Mouse (Mus musculus) adrenal gland, adult 2 months (tissue): Measurements from ENCODE around the gene Ccdc74a. TPM values are rescaled to one million over a fixed set of nuclear protein-coding genes. Genes with fewer than 3 reads are reported as not detected.
"Not testable (repeated sequence)": the region's sequence is repeated elsewhere in the genome, so short reads cannot be mapped to it uniquely, and the experiment has no call there.

Experiments used
- DNase-seq: peaks from one replicate; pipeline ENCODE4 v3.0.0; 2021
- long read RNA-seq: library from polyadenylated mRNA; stranded (forward); transcript quantifications from one replicate; pipeline ENCODE4 v2.0.0, GENCODE M21; 2021
- polyA plus RNA-seq: library from polyadenylated mRNA; depleted of rRNA; stranded (reverse); fragments of >200 nt; gene quantifications from 2 replicates; pipeline ENCODE4 v1.2.3, GENCODE M21; 2012; rRNA removed
- total RNA-seq, 2 experiments: library from RNA; stranded (reverse); gene quantifications; 2 replicates each; pipeline ENCODE4 v1.2.3; 2021

Ccdc74a gene
- total RNA-seq (1 to 10 TPM; 1.1 to 1.6 TPM), polyA plus RNA-seq (0.45 and 0.81 TPM in 2 replicates)
- long read RNA-seq, partial matches to known transcripts = 0 of 1 reads
- long read RNA-seq, other reads (novel, unspliced or antisense) = 0 of 1 reads

DNA sequence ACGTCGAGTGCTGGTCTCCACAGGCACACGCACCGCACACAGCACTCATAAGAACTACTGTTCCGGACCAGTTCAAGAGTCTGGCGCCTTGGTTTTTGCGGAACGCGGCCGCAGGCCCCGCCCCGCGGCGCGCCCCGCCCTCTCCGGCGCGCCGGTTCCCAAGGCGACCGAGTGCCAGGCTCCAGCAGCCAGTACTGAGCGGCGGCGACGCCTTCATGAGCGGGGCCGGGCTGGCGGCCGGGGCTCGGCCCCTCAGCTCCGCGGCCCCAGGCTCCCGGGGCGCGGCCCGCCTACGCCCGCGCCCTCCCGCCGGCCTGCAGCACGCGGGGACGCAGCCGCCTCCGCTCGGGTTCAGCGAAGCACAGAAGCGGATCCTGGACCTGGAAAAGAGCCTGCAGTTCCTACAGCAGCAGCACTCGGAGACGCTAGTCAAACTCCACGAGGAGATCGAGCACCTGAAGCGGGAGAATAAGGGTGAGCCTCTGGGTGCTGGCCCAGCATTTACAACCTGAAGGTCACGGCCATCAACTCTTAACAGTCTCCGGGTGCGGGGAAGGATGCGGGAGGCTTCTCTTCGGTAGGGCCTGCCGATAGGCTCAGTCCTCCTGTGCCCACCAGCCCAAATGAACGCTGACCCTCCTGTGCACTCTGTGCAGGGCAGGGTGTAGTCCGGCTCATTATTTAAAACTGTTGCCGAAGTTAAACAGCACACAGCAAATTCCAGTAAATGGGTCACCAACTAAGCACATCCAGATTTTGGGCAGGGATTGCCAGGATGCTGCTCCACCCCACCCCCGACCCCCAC is at the start of gene Ccdc74a:
Gene Ccdc74a (plus strand): TSS at position 161 of the 805 bp plus-strand sequence.
- DNase-seq = peak; percentile 93

DNA sequence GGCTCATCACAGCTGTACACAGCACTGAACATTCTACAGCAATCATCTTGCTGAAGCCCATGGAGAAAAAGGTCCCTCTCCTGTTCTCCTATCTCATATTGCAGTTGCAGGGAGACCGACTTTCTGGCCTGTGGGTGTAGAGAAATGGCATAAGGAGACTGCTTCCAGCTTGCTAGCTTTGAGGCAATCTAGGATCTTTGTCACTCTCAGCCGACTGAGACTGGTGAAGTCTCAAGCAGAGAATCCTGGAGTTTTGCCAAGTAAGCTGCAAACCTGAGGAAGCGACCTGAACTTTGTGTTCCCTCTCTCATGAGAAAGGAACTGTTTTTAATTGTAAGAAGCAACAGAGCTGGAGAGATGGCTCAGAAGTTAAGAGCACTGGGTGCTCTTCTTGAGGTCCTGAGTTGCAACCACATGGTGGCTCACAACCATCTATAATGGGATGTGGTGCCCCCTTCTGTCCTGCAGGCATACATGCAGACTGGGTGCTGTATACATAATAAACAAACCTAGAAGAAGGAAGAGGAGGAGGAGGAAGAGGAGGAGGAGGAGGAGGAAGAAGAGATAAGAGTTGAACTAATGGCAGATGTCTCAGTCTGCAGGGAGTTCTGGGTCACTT is 45.2 kb upstream of the Ccdc74a start:
- no peak for DNase-seq

DNA sequence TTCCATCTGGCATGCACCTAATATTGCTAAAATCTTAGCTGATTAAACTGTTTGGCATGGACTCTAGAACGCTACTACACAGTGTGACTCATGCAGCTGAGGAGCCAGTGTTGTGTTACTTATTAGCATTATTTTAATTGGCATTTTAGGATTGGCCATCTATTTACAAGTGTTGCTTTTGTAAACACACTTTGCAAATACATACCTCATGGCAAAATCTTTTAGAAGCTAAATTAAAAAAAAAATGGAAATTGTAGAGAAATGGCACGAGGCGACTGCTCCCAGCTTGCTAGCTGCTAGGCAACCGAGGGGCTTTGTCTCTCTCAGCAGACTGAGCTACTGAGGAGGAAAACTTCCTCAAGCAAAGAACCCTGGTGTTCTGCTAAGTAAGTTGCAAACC is 41.3 kb upstream of the Ccdc74a start:
- DNase-seq = no peak

DNA sequence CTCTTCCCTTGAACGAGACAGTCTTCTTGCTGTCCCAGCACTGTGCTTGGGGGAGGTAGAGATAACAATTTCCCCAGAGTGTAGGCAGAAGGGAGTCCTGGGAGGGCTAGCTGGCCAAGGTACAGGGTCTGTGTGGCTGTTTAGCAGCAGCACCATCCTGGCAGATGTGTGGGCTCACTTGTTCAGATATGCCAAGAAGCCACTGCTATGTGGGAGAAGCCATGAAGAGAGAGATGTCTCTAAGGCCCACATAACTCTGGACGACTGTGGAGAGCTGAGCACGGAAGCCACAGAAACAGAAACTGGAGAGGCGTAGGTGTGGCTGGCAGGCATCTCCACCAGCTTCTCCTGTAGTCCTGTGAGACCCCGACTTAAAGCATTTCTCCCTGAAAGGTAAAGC is 40.6 kb upstream of the Ccdc74a start:
- DNase-seq = no peak

DNA sequence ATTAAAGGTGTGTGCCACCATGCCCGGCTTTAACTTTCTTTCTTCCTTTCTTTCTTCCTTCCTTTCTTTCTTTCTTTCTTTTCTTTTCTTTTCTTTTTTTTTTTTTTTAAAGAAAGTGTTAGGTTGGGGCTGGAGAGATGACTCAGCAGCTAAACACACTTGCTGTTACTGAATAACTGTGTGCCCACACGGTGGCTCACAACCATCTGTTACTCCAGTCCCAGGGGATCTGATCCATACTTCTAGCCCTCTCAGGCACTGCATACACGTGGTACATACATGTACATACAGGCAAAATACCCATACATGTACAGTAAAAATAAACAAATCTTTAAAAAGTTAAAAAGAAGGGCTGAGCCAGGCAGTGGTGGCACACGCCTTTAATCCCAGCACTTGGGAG is 34.9 kb upstream of the Ccdc74a start:
- no peak for DNase-seq

DNA sequence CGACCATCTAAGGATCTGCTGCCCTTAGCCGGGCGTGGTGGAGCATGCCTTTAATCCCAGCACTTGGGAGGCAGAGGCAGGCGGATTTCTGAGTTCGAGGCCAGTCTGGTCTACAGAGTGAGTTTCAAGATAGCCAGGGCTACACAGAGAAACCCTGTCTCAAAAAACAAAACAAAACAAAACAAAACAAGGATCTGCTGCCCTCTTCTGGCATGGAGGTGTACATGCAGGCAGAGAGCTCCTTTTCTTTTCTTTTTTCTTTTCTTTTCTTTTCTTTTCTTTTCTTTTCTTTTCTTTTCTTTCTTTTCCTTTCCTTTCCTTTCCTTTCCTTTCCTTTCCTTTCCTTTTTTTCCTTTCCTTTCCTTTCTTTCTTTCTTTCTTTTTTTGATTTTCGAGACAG is 31.5 kb upstream of the Ccdc74a start:
- not testable (repeated sequence) for DNase-seq

DNA sequence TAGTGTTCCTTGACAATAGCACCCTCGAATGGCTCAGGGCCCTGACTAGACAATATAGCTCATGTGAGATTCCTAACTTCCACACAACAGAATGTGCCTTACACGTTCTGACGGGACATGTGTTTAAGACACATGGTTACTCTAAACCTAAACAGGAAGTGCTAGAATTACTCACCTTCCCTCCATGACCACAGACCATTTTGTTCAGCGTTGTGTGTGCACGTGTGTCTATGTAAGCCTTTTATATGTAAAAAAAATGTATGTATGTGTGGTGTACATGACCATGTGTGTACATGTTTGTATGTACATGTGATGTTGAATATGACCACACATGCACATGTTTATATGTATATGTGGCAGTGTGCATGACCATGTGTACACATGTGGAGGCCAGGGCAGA is 30.1 kb upstream of the Ccdc74a start:
- DNase-seq = no peak

DNA sequence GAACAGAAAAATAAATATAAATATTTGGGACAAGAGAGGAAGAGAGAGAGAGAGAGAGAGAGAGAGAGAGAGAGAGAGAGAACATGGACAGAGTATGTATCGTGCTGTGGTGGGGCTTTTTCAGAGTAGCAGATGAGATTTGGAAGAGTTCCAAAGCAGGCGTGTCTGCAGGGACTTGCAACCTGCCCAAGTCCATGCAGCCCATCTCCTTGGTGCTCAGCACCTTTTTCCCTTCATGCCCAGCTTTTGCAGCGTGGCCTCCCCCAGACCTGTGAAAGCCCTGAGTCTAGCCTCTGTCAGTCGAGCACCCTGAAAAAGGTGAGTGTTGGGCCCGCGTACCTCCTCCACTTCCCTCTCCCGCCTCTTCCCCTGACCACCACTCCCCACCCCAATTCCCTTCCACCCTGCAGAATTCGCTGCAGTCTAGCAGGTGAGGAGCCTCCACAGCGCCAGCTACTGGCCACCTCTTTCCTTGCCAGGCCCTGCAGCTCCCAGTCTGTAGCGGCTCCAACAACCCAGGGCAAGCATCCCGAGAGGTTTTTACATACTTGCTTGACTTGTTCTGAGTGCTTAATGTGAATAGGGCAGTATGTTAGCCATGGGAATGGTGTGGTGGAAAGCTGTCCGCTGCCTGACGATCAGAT is 28.2 kb upstream of the Ccdc74a start:
- peak; percentile 32 for DNase-seq

DNA sequence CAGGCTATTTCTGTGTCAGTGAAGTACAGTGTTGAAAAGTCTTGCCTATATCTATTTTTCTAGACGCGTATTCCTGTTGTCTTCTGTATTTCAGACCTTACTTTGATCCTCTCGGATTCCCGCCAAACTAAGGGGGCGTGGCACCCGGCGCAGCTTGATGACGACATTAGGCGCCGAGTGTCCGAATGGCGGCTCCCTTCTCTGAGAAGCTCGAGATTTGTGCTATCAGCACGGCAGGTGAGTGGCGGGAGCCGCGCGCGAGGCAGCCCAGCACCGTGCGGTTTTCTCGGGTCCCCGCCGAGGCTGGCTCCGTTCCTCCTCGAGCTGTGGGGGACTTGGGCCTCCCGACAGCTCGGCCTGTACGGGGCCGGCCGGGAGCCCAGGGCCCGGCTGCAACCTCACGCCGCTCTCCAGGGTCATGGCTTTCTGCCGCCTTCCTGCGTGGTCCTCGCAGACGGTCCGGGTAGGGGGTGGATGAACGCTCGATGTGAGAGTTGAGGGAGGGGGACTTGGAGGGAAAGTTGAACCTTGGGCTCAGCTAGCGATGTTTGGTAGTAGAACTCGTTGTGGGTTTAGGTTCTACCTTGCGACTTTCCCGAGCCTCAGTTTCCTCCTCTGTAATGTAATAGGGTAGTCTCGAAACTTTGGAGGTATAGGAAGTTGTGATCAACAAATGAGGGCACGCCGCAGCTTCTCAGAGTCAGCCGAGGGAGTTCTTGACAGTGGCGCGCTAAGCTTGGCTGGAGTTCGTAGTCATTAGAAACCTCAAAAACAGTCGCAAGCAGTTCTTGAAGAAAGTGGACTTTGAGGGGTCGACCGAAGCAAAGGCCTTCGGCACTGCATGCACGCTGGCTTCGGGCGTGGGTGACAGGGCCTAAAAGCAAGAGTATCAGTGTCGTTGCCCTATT is 26.8 kb upstream of the Ccdc74a start, which contains the start of gene Smpd4:
Gene Smpd4 (plus strand): TSS at position 157 of the 908 bp plus-strand sequence.
- peak; percentile 94 for DNase-seq

DNA sequence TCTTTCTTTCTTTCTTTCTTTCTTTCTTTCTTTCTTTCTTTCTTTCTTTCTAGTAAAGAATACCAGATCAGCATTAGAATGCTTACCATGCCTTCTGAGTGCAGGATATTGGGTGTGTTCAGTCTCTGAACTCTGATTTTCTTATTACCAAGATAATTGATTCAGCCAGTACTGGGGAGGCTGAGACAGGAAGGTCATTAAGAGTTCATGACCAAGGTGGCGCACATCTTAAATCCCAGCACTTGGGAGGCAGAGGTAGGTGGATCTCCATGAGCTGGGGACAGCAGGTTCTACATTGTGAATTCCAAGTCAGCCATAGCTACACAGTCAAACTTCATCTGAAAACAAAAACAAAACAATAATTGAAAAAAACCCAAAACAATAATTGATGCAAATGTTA is 24.3 kb upstream of the Ccdc74a start:
- no peak for DNase-seq

DNA sequence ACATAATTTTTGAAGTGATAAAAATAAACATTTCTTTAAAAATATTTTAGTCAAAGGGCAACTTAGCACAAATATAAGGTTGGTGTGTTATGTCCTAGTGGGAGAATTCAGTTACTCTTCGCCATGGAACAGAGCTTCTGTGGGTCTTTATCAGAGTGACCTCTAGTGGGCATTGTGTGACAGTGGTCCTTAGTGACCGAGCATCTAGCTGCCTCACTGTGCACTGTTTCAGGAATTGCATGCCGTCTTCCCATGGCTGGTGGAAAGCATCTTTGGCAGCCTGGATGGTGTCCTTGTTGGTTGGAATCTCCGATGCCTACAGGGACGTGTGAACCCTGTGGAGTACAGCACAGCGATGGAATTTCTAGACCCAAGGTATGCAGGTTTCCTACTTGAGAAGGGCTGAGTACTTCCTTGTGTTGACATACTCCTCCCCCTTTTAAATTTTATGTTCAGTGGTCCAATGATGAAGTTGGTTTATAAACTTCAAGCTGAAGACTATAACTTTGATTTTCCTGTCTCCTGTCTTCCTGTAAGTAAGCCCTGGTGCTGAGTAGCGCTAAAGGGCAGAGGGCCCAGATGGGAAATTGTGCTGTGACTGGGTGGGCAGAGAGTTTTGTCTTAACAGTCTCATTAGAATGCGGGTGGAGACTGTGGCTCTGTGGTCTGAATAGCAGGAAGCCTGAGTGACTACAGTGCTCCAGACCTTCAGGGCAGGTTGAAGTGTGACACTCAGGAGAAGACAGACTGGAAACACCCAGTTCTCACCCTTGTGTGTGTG is 20.6 kb upstream of the Ccdc74a start:
- DNase-seq = no peak

DNA sequence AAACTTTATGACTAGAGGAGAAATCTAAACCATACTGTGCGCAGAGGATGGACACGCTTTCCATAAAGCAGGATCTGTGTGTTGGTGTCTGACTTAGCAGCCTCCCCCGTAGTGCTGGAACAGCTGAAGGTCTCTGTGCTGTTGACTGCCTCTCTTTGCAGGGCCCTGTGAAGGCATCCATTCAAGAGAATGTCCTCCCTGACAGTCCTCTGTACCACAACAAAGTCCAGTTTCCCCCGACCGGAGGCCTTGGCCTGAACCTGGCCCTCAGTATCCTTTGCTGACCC is 20.1 kb upstream of the Ccdc74a start:
- no peak for DNase-seq

DNA sequence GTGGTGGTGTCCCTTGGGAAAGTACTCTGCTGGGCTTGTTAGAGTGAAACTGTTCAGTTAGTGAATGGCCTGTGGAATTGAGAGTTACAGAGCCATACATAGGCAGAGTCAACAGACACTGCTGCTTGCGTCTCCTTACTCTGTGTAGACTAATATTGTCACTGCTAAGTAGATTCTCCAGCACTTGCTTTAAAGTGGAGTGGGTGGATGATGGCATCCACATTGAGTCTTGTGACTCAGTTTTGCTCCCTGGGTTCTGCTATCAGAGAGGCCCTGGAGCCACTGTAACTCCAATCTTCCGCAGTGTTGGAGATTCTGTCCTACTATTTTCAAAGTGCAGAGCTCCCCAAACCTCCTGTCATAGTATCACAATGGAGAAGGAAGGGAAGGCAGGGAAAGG is 13.7 kb upstream of the Ccdc74a start:
- DNase-seq = no peak

DNA sequence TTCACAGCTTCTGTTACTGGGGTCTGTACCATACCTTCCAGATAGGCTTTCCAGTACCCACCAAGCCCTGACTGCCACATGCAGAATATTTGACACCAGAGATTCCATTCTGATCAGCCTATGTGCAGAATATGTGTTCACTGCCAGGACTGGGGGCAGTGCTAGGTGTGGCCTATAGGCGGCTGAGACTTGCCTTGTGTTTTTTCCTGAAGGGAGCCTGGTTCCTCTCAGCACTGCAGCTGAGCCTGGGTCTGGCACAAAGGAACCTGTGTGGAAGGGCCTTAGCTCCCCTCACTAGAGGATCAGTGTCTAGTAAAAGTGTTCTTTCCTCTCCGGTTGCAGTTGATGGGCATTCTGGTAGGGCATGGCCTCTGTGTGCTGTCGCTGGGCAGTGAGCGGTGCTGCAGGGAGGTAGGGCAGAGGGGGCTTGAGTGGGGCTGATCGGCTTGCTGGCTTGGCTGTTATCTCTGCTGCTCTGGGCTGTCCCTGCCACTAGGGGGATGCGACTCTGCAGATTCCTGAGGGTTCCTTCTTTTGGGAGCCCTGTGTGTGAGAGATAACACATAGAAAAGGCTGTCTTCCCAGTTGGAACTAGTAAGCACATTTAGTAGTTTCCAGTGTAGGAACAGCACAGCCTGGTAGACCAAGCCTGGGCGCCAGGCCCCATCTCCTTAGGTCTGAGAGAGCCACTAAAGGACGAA is 12.6 kb upstream of the Ccdc74a start:
- DNase-seq = no peak

DNA sequence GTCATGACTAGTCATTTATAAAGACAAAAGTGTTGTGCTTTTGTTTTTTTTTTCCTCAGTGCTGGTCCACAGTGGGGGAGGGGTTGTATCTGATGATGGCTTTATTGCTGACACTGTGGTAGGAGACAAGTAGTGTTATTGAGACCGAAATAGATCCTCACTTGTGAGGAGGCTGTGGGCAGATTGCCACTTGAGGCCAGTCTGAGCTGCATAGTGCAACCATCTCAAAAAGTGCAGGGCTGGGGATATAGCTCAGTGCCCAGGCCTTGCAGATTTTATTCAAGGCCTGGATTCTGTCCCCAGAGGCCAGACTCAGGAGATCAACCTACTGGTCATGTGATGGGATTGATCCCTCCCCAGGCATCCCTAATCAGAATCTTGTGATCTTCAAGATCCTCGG is 9.4 kb upstream of the Ccdc74a start:
- DNase-seq = no peak

DNA sequence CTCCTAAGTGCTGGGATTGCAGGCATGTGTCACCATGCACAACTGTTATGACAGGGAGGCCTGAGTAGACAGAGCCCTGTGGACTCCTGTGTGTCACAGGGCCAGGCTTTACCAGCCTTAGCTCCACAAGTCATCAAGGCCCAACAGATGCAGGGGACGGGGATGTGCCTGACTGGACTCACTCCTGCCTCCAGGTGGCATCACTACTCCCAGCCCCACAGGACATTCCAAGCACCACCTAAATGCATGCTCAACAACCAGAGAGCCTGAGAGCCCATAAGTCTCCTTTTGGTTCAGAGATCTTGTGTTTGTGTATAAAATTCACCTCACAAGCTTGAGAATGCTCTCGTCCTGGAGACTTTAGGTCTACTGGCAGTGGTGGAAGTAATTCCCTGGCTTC is 8.7 kb upstream of the Ccdc74a start:
- DNase-seq = no peak

DNA sequence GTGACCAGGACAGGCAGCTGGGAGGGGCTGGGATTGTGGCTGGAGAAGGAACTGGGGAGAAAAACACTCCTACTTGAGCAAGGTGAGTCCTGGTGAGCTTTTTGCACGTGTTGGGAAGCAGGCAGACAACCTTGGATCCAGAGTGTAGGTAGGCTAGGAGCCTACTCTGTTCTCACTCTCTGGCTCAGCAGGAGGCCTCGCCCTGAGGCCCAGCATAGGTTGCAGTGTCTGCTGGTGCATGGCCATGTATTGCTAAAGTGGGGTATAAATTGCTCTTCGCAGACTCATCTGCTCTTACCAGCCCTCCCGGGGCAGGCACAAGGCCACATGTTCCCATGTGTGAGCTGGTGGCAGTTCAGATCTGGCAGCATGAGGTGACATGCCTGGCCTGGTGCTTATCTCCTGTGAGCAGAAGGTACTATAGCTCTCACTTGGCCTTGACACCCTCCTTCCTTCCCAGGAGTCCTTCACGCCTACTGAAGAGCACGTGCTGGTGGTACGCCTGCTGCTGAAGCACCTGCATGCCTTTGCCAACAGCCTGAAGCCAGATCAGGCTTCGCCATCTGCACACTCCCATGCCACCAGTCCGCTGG is 8.1 kb upstream of the Ccdc74a start:
- no peak for DNase-seq

DNA sequence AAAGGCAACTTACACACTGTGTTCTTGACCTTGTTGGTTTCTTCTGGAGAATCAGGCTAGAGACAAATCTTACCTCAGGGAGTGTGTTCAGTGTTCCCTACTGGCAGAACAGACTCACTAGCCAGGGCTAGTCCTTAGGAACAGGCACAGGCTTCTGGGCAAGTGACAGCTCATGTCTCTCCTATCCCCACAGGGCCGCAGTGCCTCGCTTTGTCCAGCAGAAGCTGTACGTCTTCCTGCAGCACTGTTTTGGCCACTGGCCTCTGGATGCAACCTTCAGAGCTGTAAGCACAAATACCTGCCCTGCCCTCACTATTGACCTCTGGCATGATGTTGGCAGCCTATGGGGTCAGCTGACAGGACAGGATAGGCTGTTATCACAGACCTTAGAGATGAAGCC is 7.2 kb upstream of the Ccdc74a start:
- DNase-seq = no peak

DNA sequence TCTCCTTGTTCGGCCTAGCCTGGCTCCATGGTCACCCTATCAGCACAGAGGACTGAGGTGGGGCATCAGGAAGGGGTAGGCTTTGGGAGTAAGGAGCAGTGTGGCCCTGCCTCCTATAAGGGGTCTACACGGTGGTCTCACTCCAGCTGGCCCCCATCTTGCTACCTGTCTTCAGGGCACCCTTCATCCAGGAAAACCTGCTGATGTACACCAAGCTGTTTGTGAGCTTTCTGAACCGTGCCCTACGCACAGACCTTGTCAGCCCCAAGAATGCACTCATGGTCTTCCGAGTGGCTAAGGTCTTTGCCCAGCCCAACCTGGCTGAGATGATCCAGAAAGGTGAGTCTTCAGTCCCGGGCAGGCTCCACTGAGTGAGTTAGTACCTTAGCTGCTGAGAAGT is 6.3 kb upstream of the Ccdc74a start:
- no peak for DNase-seq

DNA sequence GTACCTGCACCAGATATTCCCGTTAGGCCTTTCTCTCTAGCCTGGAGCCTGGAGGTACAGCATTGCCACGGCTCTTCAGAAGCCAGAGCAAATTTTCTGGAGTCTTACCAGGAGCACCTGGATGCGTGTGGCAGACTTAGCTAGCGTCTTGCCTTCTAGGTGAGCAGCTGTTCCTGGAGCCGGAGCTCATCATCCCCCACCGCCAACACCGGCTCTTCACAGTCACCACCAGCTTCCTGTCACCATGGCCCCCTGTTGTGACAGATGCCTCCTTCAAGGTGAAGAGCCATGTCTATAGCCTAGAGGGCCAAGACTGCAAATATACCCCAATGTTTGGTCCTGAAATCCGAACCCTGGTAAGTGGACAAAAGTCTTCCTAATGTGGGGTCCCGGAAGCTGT is 5.6 kb upstream of the Ccdc74a start:
- no peak for DNase-seq
